Mouse (Mus musculus) urinary bladder, postnatal 14 days (tissue): Measurements from ENCODE around the gene Spon2.
A peak's percentile ranks its signal among the peaks of the same experiment; 100 is the strongest.

Experiments
- DNase-seq: peaks from one replicate; pipeline ENCODE4 v3.0.0; 2021; ENCODE audit warnings: low spot score

Spon2 gene

GRCm38 (mm10) chr5:33218081-33218480 is at the start of gene Spon2:
Gene Spon2, minus strand, starts transcription at chr5:33218455.
- peak; percentile 57 for DNase-seq

GRCm38 (mm10) chr5:33254416-33254815 is 36.2 kb upstream of the Spon2 start:
- DNase-seq = no peak

GRCm38 (mm10) chr5:33248186-33248585 is 29.9 kb upstream of the Spon2 start:
- DNase-seq = no peak

GRCm38 (mm10) chr5:33247387-33247786 is 29.1 kb upstream of the Spon2 start:
- peak; percentile 26 for DNase-seq

GRCm38 (mm10) chr5:33245701-33246100 is 27.4 kb upstream of the Spon2 start:
- peak; percentile 79 for DNase-seq

GRCm38 (mm10) chr5:33244377-33244920 is 26.2 kb upstream of the Spon2 start:
- DNase-seq = peak; percentile 31

- no peak for DNase-seq
Measured at GRCm38 (mm10) chr5:33239934-33240333, 21.7 kb upstream of the Spon2 start.

- DNase-seq = no peak
Measured at GRCm38 (mm10) chr5:33239111-33239714, 21.0 kb upstream of the Spon2 start.

GRCm38 (mm10) chr5:33238256-33238645 is 20.0 kb upstream of the Spon2 start:
- no peak for DNase-seq

GRCm38 (mm10) chr5:33237600-33238255 is 19.5 kb upstream of the Spon2 start:
- no peak for DNase-seq

GRCm38 (mm10) chr5:33234391-33235031 is 16.3 kb upstream of the Spon2 start:
- peak; percentile 55 for DNase-seq

GRCm38 (mm10) chr5:33232791-33233190 is 14.5 kb upstream of the Spon2 start:
- no peak for DNase-seq

- no peak for DNase-seq
Measured at GRCm38 (mm10) chr5:33230285-33230684, 12.0 kb upstream of the Spon2 start.

- DNase-seq = peak; percentile 30
Measured at GRCm38 (mm10) chr5:33228428-33228827, 10.2 kb upstream of the Spon2 start.

GRCm38 (mm10) chr5:33225673-33226072 is 7.4 kb upstream of the Spon2 start:
- DNase-seq = no peak

GRCm38 (mm10) chr5:33224491-33224890 is 6.2 kb upstream of the Spon2 start:
- no peak for DNase-seq

- no peak for DNase-seq
Measured at GRCm38 (mm10) chr5:33222841-33223744, 4.8 kb upstream of the Spon2 start.

GRCm38 (mm10) chr5:33222389-33222788 is 4.1 kb upstream of the Spon2 start:
- DNase-seq = no peak

GRCm38 (mm10) chr5:33220350-33221044 is 2.2 kb upstream of the Spon2 start:
- DNase-seq = no peak

GRCm38 (mm10) chr5:33219831-33220230 is 1.6 kb upstream of the Spon2 start:
- no peak for DNase-seq

GRCm38 (mm10) chr5:33218746-33219449 is 643 bp upstream of the Spon2 start:
- DNase-seq = no peak
